Mouse (Mus musculus) megakaryocyte, adult 5-6 weeks (primary cell): ENCODE measurements around the gene Hs3st1. TPM values are rescaled to one million over a fixed set of nuclear protein-coding genes. Genes with fewer than 3 reads are reported as not detected.
A peak's percentile ranks its signal among the peaks of the same experiment; 100 is the strongest.
"Not testable (repeated sequence)": the region's sequence is repeated elsewhere in the genome, so short reads cannot be mapped to it uniquely, and the experiment has no call there.

ENCODE experiments used
- ATAC-seq: 2 replicates; pipeline ENCODE4 v1.8.0; 2016; ENCODE audit warnings: mild to moderate bottlenecking, inconsistent platforms; ENCODE audit not compliant: poor library complexity, severe bottlenecking
- total RNA-seq, 2 experiments: library from RNA; stranded (forward) in 1 of 2; stranded (reverse) in 1 of 2; fragments of 153-499, 151-499 nt in 1 of 2; fragments of 221-1000, 200-1000 nt in 1 of 2; gene quantifications; 2 replicates each; pipeline versions ENCODE4 v1.2.3 to v1.2.4; 2015 to 2017

Hs3st1 gene
- total RNA-seq (2015) (1.1 and 2.1 TPM in 2 replicates), total RNA-seq (2017) (1.4 and 1.5 TPM in 2 replicates)

GRCm38 (mm10) chr5:39755375-39755774 is at the start of gene Hs3st1:
Hs3st1 (minus strand) TSS chr5:39755475.
- ATAC-seq: not testable (repeated sequence)

DNA sequence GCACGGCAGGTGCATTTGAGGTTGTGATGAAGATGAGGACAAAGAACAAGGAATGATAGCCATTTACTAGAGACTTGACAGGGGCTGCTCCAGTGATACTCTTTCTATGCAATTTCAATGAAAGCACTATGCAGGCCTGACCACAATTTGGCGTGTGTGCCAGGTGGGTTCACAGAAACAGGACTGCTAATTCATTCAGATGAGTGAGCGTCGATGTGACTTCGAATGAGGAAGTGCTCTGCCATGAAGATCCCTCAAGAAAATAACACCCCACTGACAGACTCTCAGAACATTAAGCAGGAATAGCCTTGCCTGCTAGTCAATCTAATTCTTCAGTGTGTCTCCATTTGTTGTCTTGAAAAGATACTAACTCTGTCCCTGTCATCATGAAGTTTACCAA is 49.4 kb upstream of the Hs3st1 start:
- ATAC-seq: no peak

GRCm38 (mm10) chr5:39803941-39804340 is 48.7 kb upstream of the Hs3st1 start:
- ATAC-seq: no peak

DNA sequence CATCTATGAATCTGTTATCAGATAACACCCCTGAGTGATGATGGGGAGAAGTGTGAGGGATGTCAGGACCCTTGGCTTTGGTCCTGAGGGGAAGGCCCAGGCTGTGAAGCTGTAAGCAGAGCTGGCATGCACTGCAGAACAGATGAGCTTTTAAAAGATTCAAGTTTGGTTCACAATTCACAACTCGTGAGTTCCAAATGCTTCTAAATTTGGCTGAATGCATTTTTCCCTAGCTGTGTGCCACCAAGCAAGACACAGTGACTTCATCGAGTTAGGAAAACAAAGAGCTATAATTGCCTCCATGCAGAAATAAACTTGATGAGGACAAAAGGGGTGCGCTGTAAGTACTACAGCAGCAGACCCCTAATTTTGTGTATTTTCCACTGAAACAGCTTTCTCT is 48.2 kb upstream of the Hs3st1 start:
- ATAC-seq: no peak

DNA sequence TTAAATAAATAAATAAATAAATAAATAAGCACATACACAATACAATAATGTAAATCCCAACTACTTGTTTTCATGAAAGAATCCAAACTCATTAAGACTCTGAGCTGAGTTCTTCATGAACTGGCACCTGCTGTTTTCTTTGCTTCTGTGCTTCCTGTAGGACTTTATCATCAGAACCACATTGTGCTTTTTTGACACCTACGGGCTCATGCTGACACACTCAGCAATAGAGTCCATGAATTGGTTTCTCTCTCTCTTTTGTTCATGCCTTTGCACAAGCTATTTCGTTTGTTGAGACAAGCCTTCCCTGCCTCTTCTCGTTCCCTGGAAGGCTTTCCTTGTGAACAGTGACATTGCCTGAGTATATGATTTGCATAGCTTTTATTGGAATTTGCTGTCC is 46.8 kb upstream of the Hs3st1 start:
- ATAC-seq: no peak

DNA sequence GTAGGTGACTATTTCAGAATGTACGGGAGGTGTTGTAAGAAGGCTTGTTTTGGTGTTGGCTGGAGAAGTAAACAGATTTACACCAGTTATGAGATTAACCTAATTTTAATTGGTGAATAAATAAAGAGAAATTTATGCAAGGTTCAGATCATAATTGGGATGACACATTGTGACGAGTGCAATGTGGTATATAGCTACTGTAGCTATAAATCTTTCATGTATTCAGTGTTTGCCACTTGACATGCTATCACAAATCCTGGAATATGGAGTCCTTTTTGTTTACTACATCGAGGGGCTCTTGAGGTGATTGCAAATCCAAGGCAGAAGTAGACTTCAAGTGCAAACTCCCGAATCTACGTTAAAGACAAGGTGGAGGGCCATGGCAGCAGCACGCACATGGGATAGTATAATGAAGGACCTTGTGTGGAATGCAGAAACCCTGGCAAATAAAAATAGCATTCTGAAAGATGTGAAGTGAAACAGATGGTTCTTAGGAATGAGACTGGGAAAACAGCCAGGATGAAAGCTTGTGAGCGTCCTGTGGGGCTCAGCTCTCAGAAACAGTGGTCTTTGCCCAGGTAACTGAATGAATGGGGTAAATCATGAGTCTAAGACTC is 21.9 kb upstream of the Hs3st1 start:
- ATAC-seq: no peak

DNA sequence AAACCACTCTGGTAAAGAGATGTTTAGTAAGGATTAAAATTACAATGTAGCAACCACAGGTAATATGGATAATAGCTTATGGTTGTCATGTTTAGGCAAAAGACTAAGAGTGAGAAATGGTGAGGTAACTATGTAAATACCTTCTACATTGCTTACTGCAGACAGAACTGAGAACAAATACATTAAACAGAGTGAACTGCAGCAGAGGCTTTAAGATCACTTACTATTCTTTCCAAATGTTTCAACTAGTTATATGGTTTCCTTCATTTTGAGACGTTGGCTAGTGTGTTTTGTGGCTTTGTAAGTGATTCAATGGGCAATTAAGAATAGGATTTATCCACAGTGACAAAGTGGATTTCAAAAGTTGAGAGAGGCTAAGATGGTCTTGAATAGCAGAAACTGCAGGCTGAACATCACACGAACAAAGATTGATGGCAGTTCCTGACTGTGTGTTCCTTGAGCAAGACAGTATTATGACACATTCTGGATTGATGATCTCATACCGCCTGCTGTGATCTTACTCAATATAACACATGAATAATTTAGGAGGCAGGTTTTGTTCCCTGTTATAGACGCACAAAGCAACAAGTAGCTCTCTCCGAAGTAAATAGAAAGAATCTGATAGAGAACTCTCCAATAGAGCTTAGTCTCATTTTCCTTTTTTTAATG is 16.5 kb upstream of the Hs3st1 start:
- ATAC-seq: no peak

- ATAC-seq: no peak
These were observed 6.6 kb upstream of the Hs3st1 start for GRCm38 (mm10) chr5:39761682-39762456.

DNA sequence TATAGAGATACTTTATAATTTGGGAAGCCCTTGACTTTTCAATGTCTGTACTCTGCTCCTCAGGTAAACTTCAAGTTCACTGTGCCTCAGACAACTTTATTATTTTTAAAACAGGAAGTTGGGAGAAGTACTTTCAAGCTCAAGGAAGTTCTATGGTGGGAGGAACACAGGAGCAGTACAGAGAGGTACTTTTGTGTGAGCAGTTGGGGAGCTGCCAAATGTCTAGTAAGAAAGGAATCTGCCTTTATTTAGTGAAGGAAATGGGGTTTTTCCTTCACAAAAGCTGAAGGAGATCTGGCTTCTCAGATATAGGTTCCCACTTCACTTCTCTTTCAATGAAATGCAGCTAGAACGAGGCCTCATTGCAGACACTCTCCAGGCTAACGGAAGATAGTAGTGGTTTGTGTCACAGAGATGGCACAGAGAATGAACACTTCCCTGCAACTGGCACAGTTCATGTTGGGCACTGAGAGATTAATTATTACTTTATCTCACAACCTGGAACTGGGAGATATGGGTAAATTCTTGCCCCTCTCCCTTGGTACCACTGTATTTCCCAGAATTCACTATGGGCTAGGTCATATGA is 3.7 kb upstream of the Hs3st1 start:
- ATAC-seq: no peak

GRCm38 (mm10) chr5:39736843-39737242 is 18.4 kb downstream of the Hs3st1 start:
- no peak for ATAC-seq

DNA sequence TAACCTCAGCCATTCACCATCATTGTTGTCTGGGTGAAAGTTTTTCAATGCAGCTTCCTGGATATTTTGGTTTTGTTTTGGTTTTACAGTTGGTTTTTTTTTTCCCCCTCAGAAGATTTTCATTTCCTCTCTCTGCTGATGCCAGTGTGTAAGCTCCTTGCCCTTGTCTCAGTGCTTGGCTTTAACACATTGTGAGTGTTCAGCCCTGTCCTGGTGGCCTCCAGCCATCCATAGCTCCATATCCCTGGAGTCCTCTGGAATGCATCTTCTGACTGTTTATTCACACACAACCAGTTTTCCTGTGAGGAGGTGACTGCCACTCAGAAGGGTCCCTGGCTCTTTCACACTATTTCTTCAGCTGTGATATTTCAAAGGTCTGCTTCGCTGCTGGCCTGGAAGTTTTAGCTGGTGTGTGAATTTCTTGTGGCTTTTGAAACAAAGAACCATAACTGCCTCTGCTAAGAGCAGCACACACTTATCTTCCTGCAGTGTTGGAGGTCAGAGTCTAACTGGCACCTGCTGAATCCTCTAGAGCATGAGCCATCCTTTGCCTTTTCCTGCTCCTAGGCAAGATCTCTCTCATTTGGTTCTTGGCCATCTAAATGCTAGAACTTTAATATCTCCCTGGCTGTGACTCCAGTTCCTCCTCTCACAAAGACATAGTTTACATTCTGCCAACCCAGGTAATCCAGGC is 21.4 kb downstream of the Hs3st1 start:
- peak; percentile 43 for ATAC-seq

GRCm38 (mm10) chr5:39733013-39733749 is 22.1 kb downstream of the Hs3st1 start:
- ATAC-seq: no peak

- ATAC-seq: no peak
These were observed 39.4 kb downstream of the Hs3st1 start for GRCm38 (mm10) chr5:39715694-39716550.

DNA sequence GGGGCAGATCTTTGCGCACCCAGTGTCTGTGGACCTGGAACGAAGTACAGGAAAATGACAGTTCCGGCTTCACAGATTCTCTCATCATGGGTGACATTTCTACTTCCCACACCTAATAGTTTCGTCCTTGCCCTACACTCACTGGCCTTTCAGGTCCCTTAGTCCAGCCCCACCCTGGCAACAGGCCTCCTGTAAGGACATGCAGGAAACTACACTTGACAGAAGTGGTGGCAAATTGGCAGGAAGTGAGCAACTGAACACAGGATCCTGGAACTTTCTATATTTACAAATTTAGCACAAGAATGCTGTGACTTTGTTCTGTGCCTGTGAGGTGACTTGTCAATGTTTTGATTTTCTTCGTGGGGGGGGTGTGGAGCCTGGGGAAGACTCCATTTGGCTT is 40.1 kb downstream of the Hs3st1 start:
- no peak for ATAC-seq

DNA sequence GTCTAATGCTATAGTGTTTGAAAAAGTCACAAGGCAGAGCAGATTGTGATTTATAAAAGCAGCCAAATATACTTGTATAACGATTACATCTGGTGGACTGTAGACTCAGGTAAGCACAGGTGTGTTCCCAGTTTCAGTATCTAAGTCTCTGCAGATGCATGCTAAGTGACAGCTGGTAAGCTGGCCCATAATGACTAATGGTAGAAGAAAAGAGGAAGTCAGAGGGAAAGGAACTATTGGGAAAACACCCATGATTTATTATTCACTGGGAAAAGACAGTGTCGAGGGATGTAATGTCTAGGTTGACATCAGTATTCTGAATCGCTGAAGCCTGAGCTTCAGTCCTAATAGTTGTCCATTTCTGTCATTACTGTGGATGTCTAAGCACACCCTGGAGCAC is 49.7 kb downstream of the Hs3st1 start:
- ATAC-seq: no peak

GRCm38 (mm10) chr5:39660826-39661225 is 94.4 kb downstream of the Hs3st1 start:
- ATAC-seq: no peak

DNA sequence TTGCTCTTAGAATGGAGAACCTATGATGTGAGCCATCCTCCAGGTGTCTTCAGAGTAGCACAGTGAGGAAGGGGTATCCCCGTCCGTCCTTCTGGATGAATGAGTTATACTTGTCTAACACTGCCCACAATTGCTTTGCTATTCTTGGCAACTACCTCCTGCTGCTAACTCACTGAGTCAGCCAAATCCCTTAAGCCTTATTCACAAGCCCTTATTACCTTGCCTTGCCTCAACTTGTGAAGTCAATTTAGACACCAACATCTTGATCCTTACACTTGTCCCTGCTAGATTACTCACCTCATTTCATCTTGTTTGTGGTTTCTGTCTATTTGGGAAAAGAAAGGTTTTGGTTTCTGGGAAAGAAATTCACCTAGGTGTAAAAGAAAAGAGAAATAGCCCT is 95.9 kb downstream of the Hs3st1 start:
- no peak for ATAC-seq

- peak; percentile 26; the same call in 1 of the 2 replicates for ATAC-seq
These were observed 110.4 kb downstream of the Hs3st1 start for GRCm38 (mm10) chr5:39644827-39645380.
